Mouse (Mus musculus): ENCODE measurements around the gene Fcamr.

GRCm38 (mm10) chr1:130759689-130760088 lies 41.0 kb upstream of the Fcamr start:
- TF ChIP-seq UBTF (IDR thresholded peaks at IDR 0.05; ENCODE audit: low read depth, low read length) (no peak), ZC3H11A (IDR thresholded peaks at IDR 0.05; ENCODE audit: low read depth, low read length) (no peak), CHD2 (IDR thresholded peaks at IDR 0.05; ENCODE audit: low read length) (no peak), POLR2A (IDR thresholded peaks at IDR 0.05; ENCODE audit: low read depth, low read length) (no peak), NRF1 (IDR thresholded peaks at IDR 0.05; ENCODE audit: low read depth, low read length) (no peak), SIN3A (IDR thresholded peaks at IDR 0.05; ENCODE audit: low read length) (no peak), EP300 (IDR thresholded peaks at IDR 0.05; ENCODE audit: low read length) (no peak), CTCF (conservative IDR thresholded peaks at IDR 0.05 in 1 of 2, IDR thresholded peaks at IDR 0.05 in 1 of 2; ENCODE audit: low read depth in 2 of 2, low read length in 2 of 2) (no peak)
